Mouse (Mus musculus) sigmoid colon, adult 10 weeks (tissue): ENCODE measurements around the gene Vwc2. TPM values are rescaled to one million over a fixed set of nuclear protein-coding genes. Genes with fewer than 3 reads are reported as not detected.

Experiments
- polyA plus RNA-seq: library from polyadenylated mRNA; stranded (reverse); fragments of 350-450 nt; fragmentation: Illumina TruSeq; extraction: RNeasy Lipid Tissue Mini Kit (QIAGEN cat#74804); gene quantifications from one replicate; pipeline ENCODE4 v1.2.3, GENCODE M21; 2014; ENCODE audit warnings: low read depth, low replicate concordance

Vwc2 gene
- 0.38 TPM for polyA plus RNA-seq

DNA sequence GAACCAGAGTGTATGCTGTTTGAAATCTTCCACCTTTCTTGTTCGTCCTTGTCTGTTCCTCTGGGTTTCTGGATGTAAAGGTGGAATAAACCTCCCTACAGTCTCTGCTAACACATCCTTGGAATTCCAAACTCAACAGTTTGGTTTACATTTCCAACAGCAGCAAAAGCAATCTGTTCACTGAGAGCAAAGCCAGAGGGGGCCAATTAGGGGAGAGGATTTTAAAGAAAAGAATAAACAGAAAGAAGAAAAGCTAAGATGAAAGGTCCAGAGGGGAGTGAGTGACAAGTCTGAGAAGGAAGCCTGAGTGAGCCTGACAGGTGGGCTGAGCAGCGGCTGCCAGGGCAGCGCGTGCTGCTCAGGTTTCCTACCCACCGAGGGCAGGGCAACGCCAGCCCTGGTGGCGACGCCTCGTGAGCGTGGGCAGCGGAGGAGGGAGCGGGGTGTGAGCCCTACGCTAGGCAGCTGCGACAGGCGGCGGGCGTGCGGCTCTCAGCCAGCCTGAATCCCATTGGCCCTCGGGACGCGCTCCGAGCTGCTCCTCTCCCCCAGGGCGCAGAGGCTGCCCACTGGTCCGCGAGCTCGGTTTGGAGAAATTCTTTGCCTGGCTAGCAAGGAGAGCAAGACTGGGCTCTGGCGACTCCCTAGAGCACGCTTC is at the start of gene Vwc2:
TSS of gene Vwc2 (plus strand) at position 648 of the 658 bp plus-strand sequence.

